Mouse (Mus musculus) thymus, postnatal 36 days (tissue): ENCODE data around the gene Gal3st2b.
"Not testable (repeated sequence)": the region's sequence is repeated elsewhere in the genome, so short reads cannot be mapped to it uniquely, and the experiment has no call there.

Experiments
- DNase-seq, 2 experiments: peaks; one replicate each; pipeline ENCODE4 v3.0.0; 2022; ENCODE audit warnings: mixed read lengths in 2 of 2

The Gal3st2b gene

DNA sequence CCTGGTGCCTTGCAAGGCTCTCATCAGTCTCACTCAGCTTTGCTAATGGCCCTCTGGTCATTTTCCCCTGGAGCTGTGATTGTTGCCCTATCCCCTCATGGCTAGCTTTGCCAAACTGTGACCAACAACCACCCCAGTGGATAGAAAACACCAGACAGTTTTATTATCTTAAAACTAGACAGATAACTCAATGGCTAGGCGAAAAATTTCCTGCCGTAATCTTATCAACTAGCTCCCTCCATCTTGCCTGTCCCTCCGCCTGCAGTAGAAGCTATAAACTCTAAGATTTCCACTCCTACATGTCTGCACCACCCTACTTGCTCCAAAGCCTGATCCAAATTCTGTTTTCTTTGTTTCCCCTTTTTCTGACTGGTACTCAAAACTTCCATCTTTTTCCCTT, 68.1 kb downstream of the Gal3st2b start:
- DNase-seq, result no peak

- DNase-seq, result no peak
Observed at GRCm38 (mm10) chr1:93988786-93989185, 70.7 kb downstream of the Gal3st2b start.

GRCm38 (mm10) chr1:93990209-93990608, 72.1 kb downstream of the Gal3st2b start, which contains the start of gene Gal3st2c:
TSS of gene Gal3st2c (plus strand) at chr1:93990509.
- DNase-seq, result not testable (repeated sequence)

DNA sequence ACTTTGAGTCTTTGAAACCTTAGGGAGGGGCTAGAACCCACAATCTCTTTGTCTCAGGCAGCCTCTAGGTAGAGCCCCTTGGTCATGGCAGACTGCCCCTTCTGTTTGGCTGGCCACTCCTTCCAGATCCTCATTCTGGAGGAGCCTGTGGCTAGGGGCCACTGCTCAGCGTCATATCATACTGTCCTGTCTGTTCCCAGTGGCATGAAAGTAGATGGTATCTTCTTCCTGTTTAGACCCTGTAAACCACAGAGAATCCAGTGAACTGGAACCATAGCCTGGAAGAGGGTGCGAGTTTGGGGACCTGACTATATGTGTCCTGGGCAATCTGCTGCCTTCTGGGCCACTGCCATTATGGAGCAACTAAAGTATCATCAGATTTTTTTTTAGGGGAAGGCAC, 73.0 kb downstream of the Gal3st2b start:
- DNase-seq, result not testable (repeated sequence)

DNA sequence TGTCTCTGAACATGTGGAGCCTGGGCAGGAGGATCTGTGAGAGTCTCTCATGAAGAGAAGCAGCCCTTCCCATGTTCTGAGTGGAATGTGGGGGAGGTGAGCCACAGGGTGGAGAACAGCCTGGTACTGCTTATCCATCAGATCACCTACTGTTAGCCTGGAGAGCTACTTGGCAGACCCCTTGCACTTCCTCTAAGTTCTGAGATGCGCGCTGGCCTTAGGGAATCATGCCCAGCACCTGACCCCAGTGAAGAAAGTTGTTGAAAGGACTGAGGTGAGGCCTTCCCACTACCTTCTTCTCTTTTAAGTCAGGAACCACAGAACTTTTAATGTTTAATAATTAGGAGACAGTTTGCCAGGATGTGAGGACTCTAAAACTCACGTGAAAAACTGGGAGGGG, 73.4 kb downstream of the Gal3st2b start:
- DNase-seq, result not testable (repeated sequence)
